Mouse (Mus musculus): Measurements from ENCODE around the gene Nudt6.

Gene Nudt6

DNA sequence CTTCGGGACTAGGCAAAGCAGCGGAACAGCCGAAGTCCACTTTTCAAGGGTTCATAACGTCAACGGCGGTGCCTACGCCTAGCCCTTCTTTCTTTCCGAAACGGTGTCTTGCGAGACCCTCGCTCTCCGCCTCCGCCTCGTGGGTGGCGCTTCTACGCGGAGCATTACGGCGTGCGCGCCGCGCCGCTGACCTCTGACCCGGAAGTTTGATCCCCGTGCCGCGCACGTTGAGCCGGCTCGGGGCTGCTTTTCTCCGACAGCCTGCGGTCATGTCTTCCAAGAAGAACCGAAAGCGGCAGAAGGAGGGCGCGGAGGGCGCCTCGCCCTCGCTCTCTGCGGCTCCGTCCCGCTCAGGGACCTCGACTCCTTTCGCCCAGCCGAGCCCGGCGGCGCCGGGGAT is at the start of gene Nudt6:
Nudt6 (minus strand) TSS at position 140 of the 400 bp plus-strand sequence.
- peak; percentile 87 for DNase-seq (ENCODE audit: extremely low read depth, low read depth)

DNA sequence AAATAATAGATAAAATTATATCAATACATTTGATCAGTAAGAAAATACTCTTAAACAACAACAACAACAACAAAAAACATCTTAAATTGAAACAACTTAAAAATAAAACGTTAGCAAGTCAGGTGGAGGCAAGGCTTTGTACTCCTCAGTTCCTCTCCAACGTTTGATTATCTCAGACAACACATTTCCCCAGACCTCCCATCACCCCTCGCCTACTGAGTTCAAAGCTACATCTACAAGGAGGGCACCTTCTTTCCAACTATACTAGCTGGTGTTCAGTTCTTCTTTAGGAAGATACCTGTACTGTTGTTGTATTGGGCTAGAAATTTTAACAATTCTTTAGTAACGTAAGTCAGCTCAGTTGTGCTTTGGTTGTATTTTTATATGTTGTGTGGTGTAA is 49.3 kb upstream of the Nudt6 start:
- DNase-seq (ENCODE audit: extremely low read depth, low read depth), result peak; percentile 33

DNA sequence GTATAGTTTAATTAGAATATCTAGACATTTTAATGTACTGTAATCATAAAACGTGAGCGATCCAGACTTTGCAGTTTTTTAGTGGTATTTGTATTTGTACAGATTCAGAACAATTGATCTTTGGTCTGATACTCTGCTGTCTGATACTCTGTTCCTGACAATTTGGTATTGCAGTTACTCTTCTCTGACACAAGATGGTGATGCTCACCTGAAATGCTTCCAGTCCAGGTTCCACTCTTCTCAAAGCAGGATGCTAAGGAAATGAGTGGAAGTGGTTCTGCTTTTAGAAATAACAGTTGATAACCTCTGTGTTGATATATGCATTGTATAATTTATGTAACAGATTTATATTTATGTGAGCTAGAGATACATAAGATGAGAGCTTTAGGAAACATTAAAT is 48.2 kb upstream of the Nudt6 start:
- DNase-seq (ENCODE audit: extremely low read depth, low read depth), result no peak

DNA sequence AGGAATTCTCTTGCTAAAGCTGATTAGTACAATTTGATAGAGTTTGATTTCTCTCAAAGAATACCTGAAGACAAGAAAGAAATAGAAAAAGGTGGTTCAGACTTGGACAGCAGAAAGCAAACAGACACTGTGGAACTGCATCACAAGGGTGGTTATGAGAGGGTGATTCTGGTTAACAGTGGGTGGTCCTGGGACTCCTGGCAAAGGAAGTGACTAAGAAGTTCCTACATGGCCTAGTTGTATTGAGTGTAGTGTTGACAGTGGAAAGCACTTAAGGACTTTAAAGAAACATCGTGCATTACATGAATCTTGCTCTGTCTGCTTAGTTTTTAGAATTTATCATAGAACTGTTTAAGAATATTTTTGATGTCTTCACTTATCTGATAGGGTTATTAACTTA is 36.0 kb upstream of the Nudt6 start:
- DNase-seq (ENCODE audit: extremely low read depth, low read depth), result no peak

DNA sequence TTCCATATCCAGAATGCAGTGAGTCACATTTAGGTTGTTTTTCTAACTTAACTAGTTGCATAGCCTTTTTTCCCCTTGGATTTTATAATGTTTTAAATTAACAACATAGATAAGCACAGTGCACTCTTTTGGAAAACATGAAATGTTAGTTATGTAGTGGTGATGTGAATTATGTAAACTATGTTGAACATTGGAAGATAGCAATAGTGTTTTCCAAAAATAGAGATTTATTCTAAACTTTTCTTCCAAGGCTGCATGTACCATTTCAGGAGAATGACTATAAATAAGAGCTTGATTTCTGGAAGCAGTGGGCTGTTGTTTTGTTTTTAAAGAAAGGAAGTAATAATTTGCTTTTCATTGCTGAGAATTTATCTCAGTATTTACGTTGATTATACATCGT is 23.4 kb upstream of the Nudt6 start:
- no peak for DNase-seq (ENCODE audit: extremely low read depth, low read depth)

DNA sequence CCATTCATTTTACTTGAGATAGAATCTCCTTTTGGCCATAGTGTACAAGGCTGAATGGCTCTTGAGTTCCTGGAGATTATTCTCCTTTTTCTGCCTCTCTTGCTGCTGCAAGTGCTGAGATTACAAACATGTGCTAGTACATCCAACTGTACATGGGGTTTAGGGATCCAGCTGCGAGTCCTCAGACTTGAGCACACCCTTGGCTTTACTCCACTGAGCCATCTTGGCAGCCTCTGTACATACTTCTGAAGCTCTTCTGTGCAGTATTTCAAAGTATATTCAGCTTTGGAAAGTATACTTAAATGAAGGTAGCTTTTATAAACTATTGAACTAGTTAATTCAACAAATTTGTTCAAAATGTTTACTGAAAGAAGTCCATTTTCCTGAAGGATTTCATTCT is 19.8 kb upstream of the Nudt6 start:
- DNase-seq (ENCODE audit: extremely low read depth, low read depth), result no peak

DNA sequence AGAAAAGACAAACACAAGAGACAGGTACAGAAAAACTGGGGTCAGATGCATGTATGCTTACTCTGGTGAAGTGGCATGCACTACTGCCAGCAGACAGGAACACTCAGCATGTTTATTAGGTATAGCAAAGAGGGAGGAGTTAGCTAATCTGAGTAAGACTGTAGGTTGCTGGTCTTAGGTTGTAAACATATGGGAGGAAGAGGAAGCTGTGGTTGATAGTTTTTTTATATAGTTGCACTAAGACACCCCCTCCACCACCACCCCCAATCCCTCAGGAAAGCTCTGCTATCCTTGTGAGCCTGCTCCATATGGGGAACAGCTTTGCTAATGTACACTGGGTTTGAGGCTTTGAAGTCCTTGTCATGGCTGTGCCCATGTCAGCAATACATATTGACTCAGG is 10.3 kb upstream of the Nudt6 start:
- peak; percentile 26 for DNase-seq (ENCODE audit: extremely low read depth, low read depth)

DNA sequence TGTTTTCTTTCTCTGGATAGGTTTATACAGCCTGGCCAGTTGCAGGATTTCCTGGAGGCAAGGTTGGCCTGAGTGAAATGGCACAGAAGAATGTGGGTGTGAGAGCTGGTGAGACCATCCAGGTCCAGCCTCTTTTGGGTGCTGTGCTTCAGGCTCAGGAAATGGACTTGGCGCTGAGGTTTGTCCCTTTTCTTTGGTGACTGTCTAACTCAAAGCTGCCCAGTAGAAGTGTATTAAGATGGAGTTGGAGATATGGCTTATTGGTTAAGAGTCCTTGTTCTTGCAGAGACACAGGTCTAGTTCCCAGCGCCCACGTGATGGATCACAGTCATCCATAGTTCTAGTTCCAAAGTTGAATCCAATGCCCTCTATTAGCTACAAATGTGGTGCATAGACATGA is 6.1 kb upstream of the Nudt6 start:
- DNase-seq (ENCODE audit: extremely low read depth, low read depth), result no peak

DNA sequence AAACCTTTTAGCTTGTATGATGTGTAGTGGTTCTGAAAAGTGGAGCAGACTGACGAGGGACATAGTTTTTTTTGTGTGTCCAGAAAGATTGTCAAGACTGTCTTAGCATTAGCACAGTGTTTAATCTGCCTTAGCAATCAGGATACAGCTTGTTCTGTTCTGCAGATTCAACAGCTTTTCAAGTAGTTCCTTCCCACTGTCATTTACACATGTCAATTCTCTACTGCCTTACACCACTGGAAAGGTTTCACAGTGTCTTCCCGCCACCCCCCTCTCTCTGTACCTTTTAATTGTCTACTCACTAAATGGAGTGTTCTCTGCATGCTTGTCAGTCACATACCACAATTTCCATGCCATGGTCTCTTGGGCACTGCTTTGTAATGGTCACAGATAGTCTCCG is 1.2 kb upstream of the Nudt6 start:
- DNase-seq (ENCODE audit: extremely low read depth, low read depth), result peak; percentile 24

DNA sequence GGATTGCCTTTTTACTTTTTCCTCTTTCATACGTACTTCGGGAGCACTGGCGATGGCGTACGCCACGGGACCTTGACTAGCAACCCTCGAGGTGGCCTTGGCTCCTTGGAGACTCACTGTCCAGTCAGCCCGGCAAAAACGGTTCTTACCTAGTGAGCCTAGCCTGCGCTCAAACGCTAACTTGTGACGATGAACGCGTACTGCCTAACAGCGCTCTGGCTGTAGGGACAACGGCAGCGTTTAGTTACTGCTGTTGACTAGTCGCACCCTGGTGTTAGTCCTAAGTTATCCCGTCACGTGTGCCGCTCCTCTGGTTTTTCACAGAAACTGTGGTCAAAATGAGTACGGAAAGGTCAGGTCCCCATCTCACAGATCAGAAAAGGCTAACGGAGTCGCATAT is 630 bp upstream of the Nudt6 start:
- peak; percentile 24 for DNase-seq (ENCODE audit: extremely low read depth, low read depth)

DNA sequence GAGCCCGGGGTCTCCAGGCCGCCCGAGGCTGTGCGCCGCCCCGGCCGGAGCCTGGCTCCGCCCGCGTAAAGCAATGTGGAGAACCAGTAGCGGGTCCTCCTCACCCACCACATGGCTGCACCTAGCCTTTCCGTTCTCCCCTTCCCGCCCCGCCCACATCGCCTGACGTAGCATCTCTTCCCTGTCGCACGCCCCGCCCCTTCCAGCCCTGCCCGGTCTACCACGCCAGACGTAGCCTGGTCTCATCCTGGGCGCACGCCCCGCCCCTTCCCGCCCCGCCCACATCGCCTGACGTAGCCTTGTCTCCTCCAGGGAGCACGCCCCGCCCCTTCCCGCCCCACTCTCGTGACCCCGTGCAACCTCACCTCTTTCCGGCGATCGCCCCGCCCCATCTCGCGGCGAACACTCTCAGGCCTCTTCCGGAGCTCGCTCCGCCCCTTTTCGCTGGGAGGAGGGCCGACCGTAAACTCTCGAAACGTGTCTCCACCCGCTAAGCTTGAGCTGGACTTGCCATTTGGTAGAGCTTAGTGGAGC is 486 bp downstream of the Nudt6 start, which contains the start of gene Spata5:
Spata5 (plus strand) TSS at position 439 of the 534 bp plus-strand sequence.
- peak; percentile 92 for DNase-seq (ENCODE audit: extremely low read depth, low read depth)

DNA sequence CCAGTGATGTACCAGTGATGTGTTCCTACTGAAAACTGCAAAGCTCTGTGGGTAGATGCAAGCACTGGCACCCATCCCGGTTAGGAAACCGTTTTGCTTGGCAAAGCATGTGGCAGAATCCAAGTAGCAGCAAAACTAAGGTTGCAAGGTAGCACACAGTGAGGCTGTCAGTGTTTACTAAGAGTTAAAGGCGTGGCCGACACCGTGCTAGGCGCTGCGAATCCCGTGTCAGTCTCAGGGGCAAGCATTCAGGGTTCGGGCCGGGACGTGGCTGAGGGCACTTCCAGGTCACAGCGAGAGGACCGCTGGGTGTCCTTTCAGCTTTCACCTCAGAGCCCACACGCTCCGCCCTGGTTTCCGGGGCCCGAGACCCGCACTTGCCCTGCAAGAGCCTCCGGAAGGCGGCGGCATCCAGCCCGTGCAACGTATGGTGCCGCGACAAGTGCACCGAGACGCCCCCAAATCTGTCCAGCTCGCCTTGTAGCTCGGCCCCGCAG is 1.0 kb downstream of the Nudt6 start:
- DNase-seq (ENCODE audit: extremely low read depth, low read depth), result peak; percentile 51

DNA sequence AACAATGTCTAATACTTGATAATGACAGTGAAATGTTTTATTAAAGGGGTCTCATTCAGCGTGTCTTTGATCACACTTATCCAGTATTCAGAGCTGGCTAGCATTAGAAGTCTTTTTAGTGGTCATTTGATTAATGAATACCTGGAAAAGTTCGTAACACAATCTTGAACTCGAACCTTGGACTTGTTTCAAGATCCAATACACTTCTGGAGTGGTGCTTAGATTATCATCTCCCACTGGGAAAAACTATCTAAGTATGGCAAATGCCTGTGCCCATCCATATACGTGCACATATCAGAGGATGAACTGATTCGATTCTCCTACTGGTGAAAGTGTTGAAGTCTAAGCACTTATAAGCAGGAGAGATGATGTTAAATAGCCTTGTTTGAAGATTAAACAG is 1.7 kb downstream of the Nudt6 start:
- DNase-seq (ENCODE audit: extremely low read depth, low read depth), result no peak

DNA sequence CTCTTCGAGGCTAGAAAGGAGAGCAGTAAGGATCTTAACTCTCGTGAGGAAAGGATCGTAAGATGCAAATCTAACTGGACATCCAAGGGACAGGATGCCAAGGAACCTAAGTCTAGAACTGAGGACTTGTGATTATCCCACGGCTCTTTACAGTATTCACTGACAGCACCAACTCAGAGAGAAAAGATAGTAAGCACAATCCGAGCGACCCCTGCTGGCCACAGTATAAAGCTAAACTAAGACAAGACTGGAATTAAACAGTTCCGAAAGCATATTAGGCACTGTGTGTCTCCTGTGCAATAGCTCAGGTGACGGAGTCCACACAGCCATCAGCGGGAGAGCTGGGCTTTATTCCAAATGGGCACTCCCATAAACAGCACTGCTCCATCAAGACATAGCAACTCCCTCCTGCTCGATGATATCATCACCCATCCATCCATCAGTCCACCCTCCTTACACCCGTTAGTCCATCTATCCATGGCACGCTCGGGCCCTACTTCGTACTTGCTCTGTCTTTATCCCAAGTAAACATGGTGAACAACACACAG is 5.5 kb downstream of the Nudt6 start:
- peak; percentile 69 for DNase-seq (ENCODE audit: extremely low read depth, low read depth)

DNA sequence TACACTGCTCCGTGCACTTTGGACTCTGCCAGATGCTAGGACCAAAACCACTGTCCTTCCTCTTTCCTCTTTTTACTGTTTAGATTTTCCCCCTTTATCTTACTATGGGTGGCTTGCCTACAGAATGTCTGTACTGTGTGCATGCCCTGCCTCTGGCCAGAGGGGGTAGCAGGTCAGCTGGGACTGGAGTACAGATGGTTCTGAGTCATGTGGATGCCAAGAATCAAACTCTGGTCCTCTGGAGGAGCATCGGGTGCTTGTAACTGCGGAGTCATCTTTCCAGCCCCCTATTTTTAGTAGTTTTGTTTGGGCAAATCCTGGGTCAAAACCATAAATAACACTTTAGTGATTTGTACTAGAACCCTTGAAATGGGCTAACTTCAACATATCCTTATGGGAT is 6.6 kb downstream of the Nudt6 start:
- DNase-seq (ENCODE audit: extremely low read depth, low read depth), result no peak

DNA sequence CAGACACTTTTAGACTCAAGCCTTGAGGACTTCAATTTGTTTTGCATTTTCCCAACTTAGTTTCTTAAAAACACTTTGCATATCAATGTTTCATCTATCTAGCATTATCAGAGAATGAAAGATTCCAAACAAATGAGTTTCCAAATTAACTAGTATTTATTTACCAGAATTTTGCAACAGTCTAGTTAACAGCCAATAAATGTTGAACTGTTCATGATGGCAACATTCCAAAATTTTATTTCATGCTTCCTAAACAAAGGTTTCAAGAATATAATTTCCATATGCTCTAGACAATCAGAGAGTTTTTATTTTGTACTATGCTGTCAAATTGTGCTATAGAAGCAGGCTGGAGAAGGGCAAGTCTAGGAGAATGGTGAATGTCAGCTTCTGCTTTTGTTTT is 12.4 kb downstream of the Nudt6 start:
- DNase-seq (ENCODE audit: extremely low read depth, low read depth), result no peak

DNA sequence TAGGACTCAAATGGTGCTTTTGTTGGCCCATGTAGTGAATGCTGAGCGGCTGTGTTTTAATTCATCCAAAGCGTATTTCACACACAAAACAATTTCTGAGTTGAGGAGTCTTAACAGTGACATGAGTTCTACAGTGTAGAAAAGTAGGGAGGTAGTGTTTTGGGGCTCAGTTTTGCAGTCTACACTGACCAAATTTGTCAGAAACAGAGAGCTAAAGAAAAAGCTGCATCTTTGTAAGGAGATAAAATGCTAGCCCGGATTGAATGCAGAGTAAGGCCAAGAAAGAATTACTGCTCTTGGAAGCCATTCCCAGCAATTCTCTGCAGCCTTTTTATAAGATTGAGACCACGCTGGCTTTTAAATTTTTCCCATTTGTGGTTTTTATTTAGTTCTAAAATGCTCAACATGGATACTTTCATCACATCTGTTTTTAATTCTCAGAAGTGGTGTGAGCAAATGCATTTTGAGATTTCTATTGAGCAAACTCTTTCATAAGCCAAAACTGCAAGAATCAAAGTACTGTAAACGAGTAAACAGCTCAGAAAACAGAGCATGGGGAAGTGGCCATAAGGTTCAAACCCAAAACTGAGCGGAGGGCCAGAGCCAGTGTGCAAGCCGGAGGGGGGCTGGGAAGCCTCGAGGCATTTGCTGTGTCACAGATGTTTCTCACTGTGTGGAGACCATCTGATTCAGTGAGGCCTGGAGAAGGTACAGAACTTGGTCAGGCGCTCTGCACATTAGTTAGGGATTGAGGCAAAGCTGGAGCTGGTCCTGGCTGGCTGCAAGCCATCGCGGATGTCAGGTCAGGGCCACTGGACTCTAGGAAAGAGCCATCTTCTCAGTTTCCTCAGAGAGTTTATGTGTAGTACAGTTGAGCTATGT is 18.0 kb downstream of the Nudt6 start:
- no peak for DNase-seq (ENCODE audit: extremely low read depth, low read depth)

DNA sequence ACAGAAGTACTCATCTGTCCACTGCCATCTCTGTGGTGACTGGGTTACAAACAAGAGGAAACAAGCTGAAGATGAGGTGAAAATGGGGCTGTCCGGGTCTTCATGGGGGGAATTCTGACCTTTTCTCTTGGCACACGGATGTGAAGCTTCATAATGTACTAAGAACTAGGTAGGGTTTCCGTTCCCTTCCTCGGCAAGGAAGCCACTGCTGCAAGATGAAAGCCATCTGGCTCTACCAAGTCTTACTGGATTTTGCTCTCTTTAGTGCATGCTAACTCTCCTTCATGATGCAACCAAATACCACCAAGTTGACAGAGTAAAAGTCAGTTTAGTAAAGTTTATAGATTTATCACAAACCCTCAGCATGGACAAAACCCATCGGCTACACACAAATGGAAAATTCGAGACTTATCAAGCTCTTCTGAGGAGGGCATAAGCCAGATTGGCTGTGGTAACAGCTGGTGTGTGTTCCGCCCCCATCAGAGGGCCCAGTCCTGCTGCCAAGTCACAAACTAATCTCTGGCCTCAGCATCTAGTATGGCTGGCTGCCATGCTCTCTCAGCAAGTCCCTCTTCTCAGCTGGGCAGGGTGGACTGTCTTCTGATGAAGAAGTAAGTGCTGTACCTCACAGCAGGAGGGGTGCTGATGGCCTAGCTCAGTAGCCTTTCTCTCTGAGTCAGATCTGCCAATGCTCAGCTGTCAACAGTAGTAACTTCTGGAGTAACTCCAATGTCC is 21.2 kb downstream of the Nudt6 start:
- DNase-seq (ENCODE audit: extremely low read depth, low read depth), result no peak

DNA sequence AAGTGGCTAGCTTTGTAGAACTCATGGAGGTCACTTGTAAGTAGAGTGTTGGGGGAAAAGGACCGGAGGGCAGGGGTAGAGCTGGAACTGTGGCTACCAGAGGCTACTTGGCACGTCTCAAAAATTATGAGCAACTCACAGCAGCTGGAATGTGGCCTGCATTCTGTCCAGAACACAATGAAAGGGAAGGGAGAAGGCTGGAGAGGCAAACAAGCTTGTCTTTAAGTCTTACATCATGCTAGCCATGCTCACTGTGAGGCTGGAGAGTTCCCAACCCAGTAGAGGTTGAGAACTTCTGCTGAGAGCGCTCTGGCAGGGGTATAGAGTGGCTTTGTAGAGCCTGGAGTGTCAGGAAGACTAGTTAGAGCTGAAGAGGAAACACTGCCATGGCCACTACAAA is 22.4 kb downstream of the Nudt6 start:
- DNase-seq (ENCODE audit: extremely low read depth, low read depth), result no peak

DNA sequence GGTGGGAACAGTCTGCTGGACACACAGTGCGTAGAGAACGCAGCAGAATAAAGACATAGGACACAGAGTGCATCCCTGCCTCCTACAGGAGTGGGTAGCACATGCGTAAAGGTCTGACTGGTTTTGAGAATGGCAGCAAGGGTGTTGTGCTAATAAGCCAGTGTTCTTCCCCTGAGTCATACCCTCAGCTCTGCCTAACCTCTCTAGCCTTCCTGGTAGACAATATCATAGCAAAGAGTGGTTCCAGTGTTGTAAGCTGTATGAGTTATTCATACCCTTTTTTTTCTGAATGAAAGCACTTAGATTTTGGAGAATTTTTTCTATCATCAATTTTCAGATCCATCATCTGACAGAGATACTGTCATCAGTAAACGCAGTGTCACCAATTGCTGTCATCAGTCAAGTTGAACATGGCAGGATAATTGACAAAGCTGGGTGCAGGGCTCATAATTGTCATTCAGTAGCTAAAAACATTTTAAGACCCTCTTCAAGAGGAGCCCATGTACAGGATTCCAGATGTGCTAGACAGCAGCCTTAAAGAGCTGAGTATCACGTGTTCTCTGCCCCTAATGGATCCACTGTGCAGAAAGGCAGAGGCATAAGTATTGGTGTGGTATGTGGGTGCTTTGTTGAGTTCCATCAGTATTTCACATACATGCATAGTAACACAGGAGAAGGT is 22.9 kb downstream of the Nudt6 start:
- DNase-seq (ENCODE audit: extremely low read depth, low read depth), result no peak

DNA sequence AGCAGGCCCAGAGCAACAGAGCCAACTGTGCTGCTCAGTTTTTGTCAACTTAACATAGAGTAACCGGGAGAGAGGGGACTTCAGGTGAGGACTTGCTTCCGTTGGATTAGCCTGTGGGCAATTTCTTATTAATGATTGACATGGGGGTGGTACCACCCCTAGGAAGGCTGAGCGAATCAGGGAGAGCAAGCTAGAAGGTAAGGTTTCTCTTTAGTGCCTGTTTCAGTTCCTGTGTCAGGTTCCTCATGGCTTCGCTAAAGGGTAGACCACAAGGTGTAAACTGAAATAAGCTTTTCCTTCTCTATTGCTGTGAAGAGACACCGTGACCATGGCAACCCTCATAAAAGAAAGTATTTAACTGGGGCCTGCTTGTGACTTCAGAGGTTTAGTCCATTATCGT is 32.7 kb downstream of the Nudt6 start:
- no peak for DNase-seq (ENCODE audit: extremely low read depth, low read depth)

All from MEL-GATA-1-ER (cell line).